Mouse (Mus musculus) erythroblast, embryonic 14.5 days (primary cell): ENCODE measurements around the gene Frmd4a.
"Not testable (repeated sequence)": the region's sequence is repeated elsewhere in the genome, so short reads cannot be mapped to it uniquely, and the experiment has no call there.

Experiments used
- GATA1 ChIP-seq: IDR thresholded peaks from 2 replicates; pipeline ENCODE4 v1.6.1; 2012; ENCODE audit warnings: low read length, inconsistent platforms, mixed read lengths
- TAL1 ChIP-seq: IDR thresholded peaks from 3 replicates; pipeline ENCODE4 v1.6.1; 2012; ENCODE audit warnings: low read length, inconsistent platforms, mixed read lengths

DNA sequence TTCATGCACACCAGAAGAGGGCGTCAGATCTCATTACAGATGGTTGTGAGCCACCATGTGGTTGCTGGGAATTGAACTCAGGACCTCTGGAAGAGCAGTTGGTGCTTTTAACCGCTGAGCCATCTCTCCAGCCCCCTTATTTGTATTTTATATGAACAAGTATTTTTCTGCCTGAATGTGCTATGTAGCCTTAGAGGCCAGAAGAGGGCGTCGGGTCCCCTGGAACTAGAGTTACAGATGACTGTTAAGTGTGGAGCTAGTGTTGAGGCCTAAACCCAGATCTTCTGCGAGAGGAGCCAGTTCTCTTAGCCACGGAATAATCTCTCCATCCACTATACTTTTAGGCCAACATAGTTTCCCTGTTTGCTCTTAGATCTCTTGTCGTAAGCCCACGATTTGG, 320.8 kb downstream of the Frmd4a start:
- not testable (repeated sequence) for TF ChIP-seq TAL1, GATA1
